Comparison of ENCODE assay signal across 9 mouse cellular contexts in genomic region chr3:21564847-21565485, GRCm38 (mm10).
DNase-seq lines count a peak whose midpoint lies in the region; ATAC-seq lines count a peak whose summit lies in the region.
"Had no signal": no experiment of that assay in that cellular context is flagged by ENCODE, and none has a peak within 500 bp of the region (broad histone marks: within the 10 kb centered on the region; RNA-seq: fewer than 3 reads in every experiment).

No protein-coding gene starts in this region.

- H3K9me3 ChIP-seq in forebrain, embryonic 10.5 days: no peaks in the 10 kb centered on the region
- no peaks in the 10 kb centered on the region for H3K9me3 ChIP-seq in forebrain, embryonic 11.5 days (ENCODE audit: control insufficient read depth, low read length)
- H3K9me3 ChIP-seq in lung, embryonic 16.5 days (ENCODE audit: control insufficient read depth, low read length): no peaks in the 10 kb centered on the region
- no peaks in the 10 kb centered on the region for H3K9me3 ChIP-seq in hindbrain, embryonic 15.5 days
- no peaks in the 10 kb centered on the region for H3K9me3 ChIP-seq in neural tube, embryonic 15.5 days (replicated peaks)
- H3K9me3 ChIP-seq: megakaryocyte, embryonic 14.5 days had no signal

- ATAC-seq in forebrain, embryonic 11.5 days (replicated peaks; ENCODE audit: low FRiP score): no peak; the same call in 1 of the 2 replicates
- peak; percentile 15 for ATAC-seq in lung, embryonic 16.5 days (ENCODE audit: low read depth)
- no peak for ATAC-seq in hindbrain, embryonic 15.5 days (ENCODE audit: low FRiP score, low read depth)
- ATAC-seq in neural tube, embryonic 15.5 days (ENCODE audit: low FRiP score): 0 out of 2 replicates have a peak, but pooled peaks have one; percentile 23
- ATAC-seq in monocyte, adult 5-6 weeks (replicated peaks; ENCODE audit: insufficient number of reproducible peaks, low FRiP score, low TSS enrichment, poor library complexity, severe bottlenecking): no peak

- no peak for DNase-seq in forebrain, embryonic 10.5 days (ENCODE audit: extremely low spot score, low spot score)
- DNase-seq in forebrain, embryonic 11.5 days (ENCODE audit: low spot score): no peak
- no peak for DNase-seq in lung, postnatal 4 days
- DNase-seq in cerebellum, adult 8-10 months: no peak

- H3K4me1 ChIP-seq in forebrain, embryonic 10.5 days: peaks cover 28% of the 10 kb centered on the region
- peaks cover 4% of the 10 kb centered on the region for H3K4me1 ChIP-seq in forebrain, embryonic 11.5 days (replicated peaks; ENCODE audit: control insufficient read depth, insufficient read depth, low read length)
- H3K4me1 ChIP-seq in lung, embryonic 16.5 days (replicated peaks; ENCODE audit: control insufficient read depth, insufficient read depth, low read length): peaks cover 14% of the 10 kb centered on the region; the same call in 1 of the 2 replicates
- peaks cover 16% of the 10 kb centered on the region for H3K4me1 ChIP-seq in hindbrain, embryonic 15.5 days (replicated peaks)
- peaks cover 13% of the 10 kb centered on the region for H3K4me1 ChIP-seq in neural tube, embryonic 15.5 days
- H3K4me1 ChIP-seq: megakaryocyte, embryonic 14.5 days had no signal

- no peaks in the 10 kb centered on the region for H3K36me3 ChIP-seq in forebrain, embryonic 10.5 days (replicated peaks)
- no peaks in the 10 kb centered on the region for H3K36me3 ChIP-seq in forebrain, embryonic 11.5 days (ENCODE audit: control insufficient read depth, insufficient read depth, low read length)
- H3K36me3 ChIP-seq in lung, embryonic 16.5 days (ENCODE audit: control insufficient read depth, insufficient read depth, low read length): no peaks in the 10 kb centered on the region
- H3K36me3 ChIP-seq in hindbrain, embryonic 15.5 days: no peaks in the 10 kb centered on the region
- no peaks in the 10 kb centered on the region for H3K36me3 ChIP-seq in neural tube, embryonic 15.5 days

- H3K9ac ChIP-seq in forebrain, embryonic 11.5 days (ENCODE audit: low read length): no peak overlapping the region
- H3K9ac ChIP-seq in lung, embryonic 16.5 days (ENCODE audit: low read length): no peak overlapping the region
- no peak overlapping the region for H3K9ac ChIP-seq in hindbrain, embryonic 15.5 days
- no peak overlapping the region for H3K9ac ChIP-seq in neural tube, embryonic 15.5 days (replicated peaks)

- 55% methylated on average over 4 of the region's 4 CpGs for WGBS in forebrain, embryonic 10.5 days
- WGBS in forebrain, embryonic 11.5 days: 50% methylated on average over 4 of the region's 4 CpGs
- 29% methylated on average over 4 of the region's 4 CpGs for WGBS in lung, embryonic 16.5 days
- 42% methylated on average over 4 of the region's 4 CpGs for WGBS in hindbrain, embryonic 15.5 days
- 64% methylated on average over 4 of the region's 4 CpGs for WGBS in neural tube, embryonic 15.5 days

- no peak overlapping the region for H3K4me2 ChIP-seq in forebrain, embryonic 11.5 days (ENCODE audit: low read depth, low read length, severe bottlenecking)
- no peak overlapping the region for H3K4me2 ChIP-seq in lung, embryonic 16.5 days (ENCODE audit: low read depth, low read length)
- no peak overlapping the region for H3K4me2 ChIP-seq in hindbrain, embryonic 15.5 days
- H3K4me2 ChIP-seq in neural tube, embryonic 15.5 days: no peak overlapping the region

- no peaks in the 10 kb centered on the region for H3K27me3 ChIP-seq in forebrain, embryonic 10.5 days (ENCODE audit: poor library complexity, severe bottlenecking)
- no peaks in the 10 kb centered on the region for H3K27me3 ChIP-seq in forebrain, embryonic 11.5 days (ENCODE audit: control insufficient read depth, insufficient read depth, low read length)
- H3K27me3 ChIP-seq in lung, embryonic 16.5 days (ENCODE audit: control insufficient read depth, insufficient read depth, low read depth, low read length): no peaks in the 10 kb centered on the region
- H3K27me3 ChIP-seq in hindbrain, embryonic 15.5 days: no peaks in the 10 kb centered on the region
- no peaks in the 10 kb centered on the region for H3K27me3 ChIP-seq in neural tube, embryonic 15.5 days (replicated peaks)
- H3K27me3 ChIP-seq: megakaryocyte, embryonic 14.5 days had no signal

- no peak overlapping the region for H3K4me3 ChIP-seq in forebrain, embryonic 10.5 days
- H3K4me3 ChIP-seq in forebrain, embryonic 11.5 days (ENCODE audit: low read depth, low read length): no peak overlapping the region
- no peak overlapping the region for H3K4me3 ChIP-seq in lung, embryonic 16.5 days (ENCODE audit: low read length)
- no peak overlapping the region for H3K4me3 ChIP-seq in hindbrain, embryonic 15.5 days
- no peak overlapping the region for H3K4me3 ChIP-seq in neural tube, embryonic 15.5 days (replicated peaks)
- H3K4me3 ChIP-seq: megakaryocyte, embryonic 14.5 days had no signal

- peak overlapping the region; percentile 79 for H3K27ac ChIP-seq in forebrain, embryonic 10.5 days
- H3K27ac ChIP-seq in forebrain, embryonic 11.5 days (ENCODE audit: low read depth, low read length): no peak overlapping the region
- peak overlapping the region; percentile 65 for H3K27ac ChIP-seq in lung, embryonic 16.5 days (ENCODE audit: low read length)
- peak overlapping the region; percentile 47 for H3K27ac ChIP-seq in hindbrain, embryonic 15.5 days (replicated peaks)
- peak overlapping the region; percentile 67 for H3K27ac ChIP-seq in neural tube, embryonic 15.5 days (replicated peaks)

Comparison
In these comparisons a context has a peak if more than half of its experiments do, and no peak if none do; other contexts are left out.
1. ATAC-seq: peak in lung, embryonic 16.5 days (single experiment) and neural tube, embryonic 15.5 days (single experiment); none in forebrain, embryonic 11.5 days (single experiment), hindbrain, embryonic 15.5 days (single experiment) and monocyte, adult 5-6 weeks (single experiment).